Mouse (Mus musculus): ENCODE results near the gene Il16. TPM values are rescaled to one million over a fixed set of nuclear protein-coding genes. Genes with fewer than 3 reads are reported as not detected.

The Il16 gene
- polyA plus RNA-seq, 1 experiment from 2014 or later: 0.70 TPM

- no peak overlapping the region for H3K4me3 ChIP-seq (replicated peaks; ENCODE audit: low read depth, low read length)
- ATAC-seq (ENCODE audit: low FRiP score, low TSS enrichment): no peak
- WGBS: 85% methylated on average over 5 of the region's 5 CpGs
These were observed 16.8 kb upstream of the Il16 start for GRCm38 (mm10) chr7:83762336-83762735.

GRCm38 (mm10) chr7:83751055-83751454 is 5.5 kb upstream of the Il16 start:
- 89% methylated on average over 1 of the region's 1 CpGs for WGBS
- Histone ChIP-seq H3K9me3 (ENCODE audit: control insufficient read depth, low read length) (no peaks in the 10 kb centered on the region), H3K27ac (replicated peaks; ENCODE audit: low read depth, low read length) (no peak overlapping the region), H3K36me3 (ENCODE audit: control insufficient read depth, insufficient read depth, low read length) (no peaks in the 10 kb centered on the region), H3K27me3 (ENCODE audit: control insufficient read depth, insufficient read depth, low read length) (no peaks in the 10 kb centered on the region), H3K4me3 (replicated peaks; ENCODE audit: low read depth, low read length) (no peak overlapping the region), H3K9ac (replicated peaks; ENCODE audit: low read length) (no peak overlapping the region), H3K4me1 (ENCODE audit: control insufficient read depth, insufficient read depth, low read length) (no peaks in the 10 kb centered on the region), H3K4me2 (ENCODE audit: low read length) (no peak overlapping the region)
- ATAC-seq (ENCODE audit: low FRiP score, low TSS enrichment) (no peak), DNase-seq (no peak)

More at GRCm38 (mm10) chr7:83762336-83762735, 16.8 kb upstream of the Il16 start:
- H3K27ac ChIP-seq (replicated peaks; ENCODE audit: low read depth, low read length): no peak overlapping the region
- H3K9ac ChIP-seq (replicated peaks; ENCODE audit: low read length): no peak overlapping the region
- DNase-seq: no peak
- no peak overlapping the region for H3K4me2 ChIP-seq (ENCODE audit: low read length)
- H3K27me3 ChIP-seq (ENCODE audit: control insufficient read depth, insufficient read depth, low read length): no peaks in the 10 kb centered on the region
- no peaks in the 10 kb centered on the region for H3K4me1 ChIP-seq (ENCODE audit: control insufficient read depth, insufficient read depth, low read length)
- no peaks in the 10 kb centered on the region for H3K9me3 ChIP-seq (ENCODE audit: control insufficient read depth, low read length)
- H3K36me3 ChIP-seq (ENCODE audit: control insufficient read depth, insufficient read depth, low read length): no peaks in the 10 kb centered on the region

- Histone ChIP-seq H3K36me3 (ENCODE audit: control insufficient read depth, insufficient read depth, low read length) (no peaks in the 10 kb centered on the region), H3K27ac (replicated peaks; ENCODE audit: low read depth, low read length) (no peak overlapping the region), H3K4me1 (ENCODE audit: control insufficient read depth, insufficient read depth, low read length) (0 out of 2 replicates have a peak, but pooled peaks cover 5% of the 10 kb centered on the region), H3K4me2 (ENCODE audit: low read length) (no peak overlapping the region), H3K4me3 (replicated peaks; ENCODE audit: low read depth, low read length) (no peak overlapping the region), H3K9ac (replicated peaks; ENCODE audit: low read length) (no peak overlapping the region), H3K9me3 (ENCODE audit: control insufficient read depth, low read length) (no peaks in the 10 kb centered on the region), H3K27me3 (ENCODE audit: control insufficient read depth, insufficient read depth, low read length) (no peaks in the 10 kb centered on the region)
- DNase-seq: no peak
- WGBS: 85% methylated on average over 1 of the region's 1 CpGs
- ATAC-seq (ENCODE audit: low FRiP score, low TSS enrichment): no peak
These were observed 2.9 kb upstream of the Il16 start for GRCm38 (mm10) chr7:83748405-83748804.

GRCm38 (mm10) chr7:83746107-83746687 is 671 bp upstream of the Il16 start:
- Histone ChIP-seq H3K4me2 (ENCODE audit: low read length) (no peak overlapping the region), H3K9me3 (ENCODE audit: control insufficient read depth, low read length) (no peaks in the 10 kb centered on the region), H3K27me3 (ENCODE audit: control insufficient read depth, insufficient read depth, low read length) (no peaks in the 10 kb centered on the region), H3K4me1 (ENCODE audit: control insufficient read depth, insufficient read depth, low read length) (0 out of 2 replicates have a peak, but pooled peaks cover 5% of the 10 kb centered on the region), H3K36me3 (ENCODE audit: control insufficient read depth, insufficient read depth, low read length) (no peaks in the 10 kb centered on the region), H3K9ac (replicated peaks; ENCODE audit: low read length) (no peak overlapping the region), H3K27ac (replicated peaks; ENCODE audit: low read depth, low read length) (no peak overlapping the region), H3K4me3 (replicated peaks; ENCODE audit: low read depth, low read length) (no peak overlapping the region)
- ATAC-seq (ENCODE audit: low FRiP score, low TSS enrichment) (no peak), DNase-seq (no peak)
- 62% methylated on average over 8 of the region's 8 CpGs for WGBS

GRCm38 (mm10) chr7:83745065-83745412 is 487 bp downstream of the Il16 start:
- DNase-seq (no peak), ATAC-seq (ENCODE audit: low FRiP score, low TSS enrichment) (no peak)
- Histone ChIP-seq H3K9ac (replicated peaks; ENCODE audit: low read length) (no peak overlapping the region), H3K27me3 (ENCODE audit: control insufficient read depth, insufficient read depth, low read length) (no peaks in the 10 kb centered on the region), H3K4me1 (ENCODE audit: control insufficient read depth, insufficient read depth, low read length) (0 out of 2 replicates have a peak, but pooled peaks cover 5% of the 10 kb centered on the region), H3K9me3 (ENCODE audit: control insufficient read depth, low read length) (no peaks in the 10 kb centered on the region), H3K4me2 (ENCODE audit: low read length) (no peak overlapping the region), H3K27ac (replicated peaks; ENCODE audit: low read depth, low read length) (no peak overlapping the region), H3K36me3 (ENCODE audit: control insufficient read depth, insufficient read depth, low read length) (no peaks in the 10 kb centered on the region), H3K4me3 (replicated peaks; ENCODE audit: low read depth, low read length) (no peak overlapping the region)
- WGBS: 77% methylated on average over 9 of the region's 9 CpGs

GRCm38 (mm10) chr7:83744250-83744649 is 1.3 kb downstream of the Il16 start:
- 0 out of 2 replicates have a peak, but pooled peaks cover 5% of the 10 kb centered on the region for H3K4me1 ChIP-seq (ENCODE audit: control insufficient read depth, insufficient read depth, low read length)
- H3K9ac ChIP-seq (replicated peaks; ENCODE audit: low read length): no peak overlapping the region
- no peaks in the 10 kb centered on the region for H3K36me3 ChIP-seq (ENCODE audit: control insufficient read depth, insufficient read depth, low read length)
- peak; percentile 28 for DNase-seq
- no peaks in the 10 kb centered on the region for H3K27me3 ChIP-seq (ENCODE audit: control insufficient read depth, insufficient read depth, low read length)
- 83% methylated on average over 4 of the region's 4 CpGs for WGBS
- ATAC-seq (ENCODE audit: low FRiP score, low TSS enrichment): no peak
- H3K4me3 ChIP-seq (replicated peaks; ENCODE audit: low read depth, low read length): no peak overlapping the region
- no peak overlapping the region for H3K4me2 ChIP-seq (ENCODE audit: low read length)
- no peaks in the 10 kb centered on the region for H3K9me3 ChIP-seq (ENCODE audit: control insufficient read depth, low read length)
- H3K27ac ChIP-seq (replicated peaks; ENCODE audit: low read depth, low read length): no peak overlapping the region

GRCm38 (mm10) chr7:83742690-83743089 is 2.8 kb downstream of the Il16 start:
- Histone ChIP-seq H3K36me3 (ENCODE audit: control insufficient read depth, insufficient read depth, low read length) (no peaks in the 10 kb centered on the region), H3K9ac (replicated peaks; ENCODE audit: low read length) (no peak overlapping the region), H3K4me1 (ENCODE audit: control insufficient read depth, insufficient read depth, low read length) (0 out of 2 replicates have a peak, but pooled peaks cover 5% of the 10 kb centered on the region), H3K9me3 (ENCODE audit: control insufficient read depth, low read length) (no peaks in the 10 kb centered on the region), H3K27me3 (ENCODE audit: control insufficient read depth, insufficient read depth, low read length) (no peaks in the 10 kb centered on the region), H3K4me2 (ENCODE audit: low read length) (no peak overlapping the region), H3K4me3 (replicated peaks; ENCODE audit: low read depth, low read length) (no peak overlapping the region), H3K27ac (replicated peaks; ENCODE audit: low read depth, low read length) (no peak overlapping the region)
- DNase-seq: no peak
- no peak for ATAC-seq (ENCODE audit: low FRiP score, low TSS enrichment)
- 57% methylated on average over 3 of the region's 3 CpGs for WGBS

GRCm38 (mm10) chr7:83742026-83742425 is 3.5 kb downstream of the Il16 start:
- Histone ChIP-seq H3K36me3 (ENCODE audit: control insufficient read depth, insufficient read depth, low read length) (no peaks in the 10 kb centered on the region), H3K27me3 (ENCODE audit: control insufficient read depth, insufficient read depth, low read length) (no peaks in the 10 kb centered on the region), H3K27ac (replicated peaks; ENCODE audit: low read depth, low read length) (no peak overlapping the region), H3K9ac (replicated peaks; ENCODE audit: low read length) (no peak overlapping the region), H3K4me1 (ENCODE audit: control insufficient read depth, insufficient read depth, low read length) (0 out of 2 replicates have a peak, but pooled peaks cover 5% of the 10 kb centered on the region), H3K4me2 (ENCODE audit: low read length) (no peak overlapping the region), H3K4me3 (replicated peaks; ENCODE audit: low read depth, low read length) (no peak overlapping the region), H3K9me3 (ENCODE audit: control insufficient read depth, low read length) (no peaks in the 10 kb centered on the region)
- 87% methylated on average over 2 of the region's 2 CpGs for WGBS
- DNase-seq: no peak
- ATAC-seq (ENCODE audit: low FRiP score, low TSS enrichment): no peak

- Histone ChIP-seq H3K36me3 (ENCODE audit: control insufficient read depth, insufficient read depth, low read length) (no peaks in the 10 kb centered on the region), H3K27ac (replicated peaks; ENCODE audit: low read depth, low read length) (no peak overlapping the region), H3K27me3 (ENCODE audit: control insufficient read depth, insufficient read depth, low read length) (no peaks in the 10 kb centered on the region), H3K4me1 (ENCODE audit: control insufficient read depth, insufficient read depth, low read length) (no peaks in the 10 kb centered on the region), H3K4me3 (replicated peaks; ENCODE audit: low read depth, low read length) (no peak overlapping the region), H3K9me3 (ENCODE audit: control insufficient read depth, low read length) (no peaks in the 10 kb centered on the region), H3K4me2 (ENCODE audit: low read length) (no peak overlapping the region), H3K9ac (replicated peaks; ENCODE audit: low read length) (no peak overlapping the region)
- no peak for DNase-seq
- WGBS: 52% methylated on average over 7 of the region's 7 CpGs
- ATAC-seq (ENCODE audit: low FRiP score, low TSS enrichment): no peak
These were observed 5.7 kb downstream of the Il16 start for GRCm38 (mm10) chr7:83739680-83740310.

All from midbrain, embryonic 14.5 days (tissue).